Mouse (Mus musculus) bone marrow macrophage, adult 2 months (primary cell): ENCODE data around the gene Phf10. TPM values are rescaled to one million over a fixed set of nuclear protein-coding genes. Genes with fewer than 3 reads are reported as not detected.
"Not testable (repeated sequence)": the region's sequence is repeated elsewhere in the genome, so short reads cannot be mapped to it uniquely, and the experiment has no call there.

ENCODE experiments used
- H3K27ac ChIP-seq: 2 replicates; pipeline ENCODE4 v1.5.1; 2012; ENCODE audit warnings: low read depth, low read length; ENCODE audit not compliant: insufficient read depth
- H3K4me1 ChIP-seq: 2 replicates; pipeline ENCODE4 v1.6.1; 2012; ENCODE audit warnings: low read length; ENCODE audit not compliant: control insufficient read depth, insufficient read depth
- H3K4me3 ChIP-seq: 2 replicates; pipeline ENCODE4 v1.5.1; 2012; ENCODE audit warnings: mild to moderate bottlenecking, low read length, moderate library complexity; ENCODE audit not compliant: insufficient read depth
- CTCF ChIP-seq: IDR thresholded peaks from 2 replicates; pipeline ENCODE4 v1.5.1; 2012; ENCODE audit warnings: low read depth, mild to moderate bottlenecking, low read length, moderate library complexity
- POLR2A ChIP-seq: IDR thresholded peaks from 2 replicates; pipeline ENCODE4 v1.6.1; 2012; ENCODE audit warnings: mild to moderate bottlenecking, low read depth, low read length, borderline replicate concordance
- polyA plus RNA-seq: library from polyadenylated mRNA; stranded (reverse); fragments of >200 nt; gene quantifications from 2 replicates; pipeline ENCODE4 v1.2.4, GENCODE M21; 2012; ENCODE audit not compliant: missing spikeins, insufficient read depth, insufficient read length

The Phf10 gene
- polyA plus RNA-seq, 1 experiment = 63.5 TPM

DNA sequence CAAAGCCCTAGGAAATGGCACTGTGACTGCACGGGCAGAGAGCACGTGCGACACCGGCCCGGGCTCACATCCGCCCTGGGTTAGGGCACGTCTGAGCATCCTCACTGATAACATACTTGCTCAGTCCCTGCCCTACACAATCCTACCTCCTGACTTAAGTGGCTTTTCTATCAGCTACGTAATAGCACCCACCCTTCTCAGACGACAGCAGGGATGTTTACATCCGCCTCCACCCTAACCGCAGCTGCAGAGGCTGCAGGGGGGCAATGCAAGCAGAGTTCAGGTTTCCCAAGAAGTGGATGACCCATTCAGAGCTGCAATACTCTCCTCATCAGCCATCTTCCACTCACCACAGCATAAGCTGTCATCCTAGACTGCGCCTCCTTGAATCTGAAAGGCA is 53.9 kb downstream of the Phf10 start:
- no peak for TF ChIP-seq POLR2A
- TF ChIP-seq CTCF = no peak
- H3K27ac ChIP-seq = no peak overlapping the region
- H3K4me3 ChIP-seq = no peak overlapping the region

DNA sequence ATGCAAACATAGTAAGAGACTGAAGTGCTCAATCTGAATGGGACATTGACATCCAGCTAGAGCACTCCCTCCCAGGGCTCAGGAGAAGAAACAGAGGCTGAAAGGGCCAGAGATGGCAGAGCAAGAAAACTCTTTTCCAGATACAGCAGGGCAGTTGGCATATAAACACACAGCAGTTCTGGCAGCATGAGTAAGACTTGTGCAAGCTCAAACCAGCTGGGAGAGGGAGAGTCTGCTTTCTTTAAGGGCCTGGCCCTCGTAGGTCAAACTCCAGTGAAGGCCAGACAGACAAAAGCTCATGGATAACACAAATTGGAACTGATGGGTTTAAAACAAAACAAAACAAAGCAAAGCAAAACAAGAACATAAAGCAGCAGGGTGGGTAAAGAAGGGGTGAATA is 54.5 kb downstream of the Phf10 start:
- Histone ChIP-seq H3K4me3 (no peak overlapping the region), H3K4me1 (no peaks in the 10 kb centered on the region), H3K27ac (no peak overlapping the region)
- TF ChIP-seq CTCF (no peak), POLR2A (no peak)

More for the DNA sequence above, 53.9 kb downstream of the Phf10 start:
- no peaks in the 10 kb centered on the region for H3K4me1 ChIP-seq

DNA sequence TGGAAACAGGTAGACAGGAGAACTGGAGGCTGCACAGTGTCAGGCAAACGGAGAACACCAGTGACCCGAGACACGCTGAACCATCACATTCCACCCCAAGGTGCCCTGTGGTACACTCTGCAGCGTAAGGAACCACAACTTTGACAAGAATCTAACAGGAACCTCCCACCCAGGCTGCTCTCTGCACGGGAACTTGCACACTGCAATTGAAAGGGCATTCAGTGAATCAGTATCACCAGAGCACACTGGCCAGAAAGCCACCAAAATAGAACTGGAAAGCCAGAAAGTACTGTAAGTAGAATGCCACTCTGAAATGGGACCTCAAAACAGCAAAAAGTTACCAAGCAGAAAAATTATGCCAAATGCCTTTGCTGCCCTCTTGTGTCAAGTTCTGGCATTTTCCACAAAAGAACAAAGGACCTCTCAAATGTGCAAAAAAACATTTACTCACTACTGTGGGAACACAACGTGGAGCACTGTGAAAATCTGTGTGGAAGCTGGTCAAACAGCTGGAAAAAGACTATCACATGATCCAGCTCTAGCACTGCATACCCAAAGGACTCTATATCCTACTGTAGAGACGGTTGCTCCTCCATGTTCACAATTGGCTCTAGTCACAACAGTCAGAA is 56.3 kb downstream of the Phf10 start:
- no peak overlapping the region for H3K4me3 ChIP-seq
- H3K27ac ChIP-seq = no peak overlapping the region
- H3K4me1 ChIP-seq = no peaks in the 10 kb centered on the region
- TF ChIP-seq CTCF (no peak), POLR2A (no peak)

DNA sequence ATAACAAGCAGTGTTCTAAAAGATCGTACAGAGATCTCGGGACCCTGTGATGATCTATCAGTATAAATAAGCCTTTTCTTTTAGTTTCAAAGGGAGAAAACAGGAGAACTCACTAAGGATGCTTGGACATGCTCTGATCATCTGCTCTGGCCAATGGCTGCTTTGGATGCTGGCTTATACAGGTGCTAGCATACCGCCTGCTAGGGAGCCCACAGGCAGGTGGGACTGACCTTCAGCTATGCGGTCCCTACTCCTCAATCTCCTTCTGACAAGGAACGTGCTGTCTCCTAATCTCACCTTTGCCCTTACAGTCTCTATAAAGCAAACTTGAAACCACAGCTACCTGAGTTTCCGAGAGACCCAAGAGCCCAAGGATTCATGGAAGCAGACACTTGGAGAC is 56.9 kb downstream of the Phf10 start:
- H3K4me1 ChIP-seq = no peaks in the 10 kb centered on the region
- TF ChIP-seq POLR2A (no peak), CTCF (no peak)
- no peak overlapping the region for H3K27ac ChIP-seq
- H3K4me3 ChIP-seq = no peak overlapping the region

DNA sequence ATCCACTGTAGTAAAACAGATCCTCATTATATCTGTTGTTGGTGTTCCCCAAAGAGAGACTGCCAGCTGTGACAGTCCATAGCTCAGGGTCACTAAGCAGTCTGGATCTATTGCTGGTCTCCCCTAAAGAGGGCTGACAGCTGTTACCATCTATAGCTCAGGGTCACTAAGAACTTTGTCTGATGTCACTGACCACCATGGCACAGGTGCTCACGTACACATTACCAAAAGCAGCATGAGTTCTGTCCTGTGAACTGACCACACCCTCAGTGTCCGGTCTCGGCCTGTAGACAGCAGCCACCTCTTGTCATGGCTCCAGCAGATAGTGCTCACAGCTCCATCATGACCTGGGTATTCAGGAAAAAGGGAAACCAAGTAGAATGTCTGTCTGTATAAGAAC is 57.9 kb downstream of the Phf10 start:
- H3K4me3 ChIP-seq = no peak overlapping the region
- no peak overlapping the region for H3K27ac ChIP-seq
- H3K4me1 ChIP-seq = no peaks in the 10 kb centered on the region
- TF ChIP-seq POLR2A (no peak), CTCF (no peak)

DNA sequence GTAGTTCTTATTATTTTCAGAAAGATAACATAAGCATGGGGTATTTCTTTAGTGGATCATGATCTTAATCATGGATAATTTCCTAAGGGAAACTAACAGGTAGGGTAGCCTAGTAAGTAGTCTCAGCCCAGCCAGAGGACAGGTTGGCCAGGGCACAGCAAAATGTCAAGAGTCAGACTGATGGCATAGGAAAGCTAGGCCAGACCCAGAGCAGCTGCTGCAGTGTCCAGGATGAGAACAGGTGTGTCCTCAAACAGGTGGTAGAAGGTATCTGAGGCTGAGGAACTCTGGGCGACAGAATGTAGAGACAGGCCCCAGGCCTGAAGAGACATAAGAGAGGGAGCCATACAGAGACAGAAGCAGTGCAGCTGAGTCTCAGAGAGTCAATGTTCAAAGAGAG is 62.1 kb downstream of the Phf10 start:
- Histone ChIP-seq H3K4me1 (no peaks in the 10 kb centered on the region), H3K27ac (no peak overlapping the region), H3K4me3 (no peak overlapping the region)
- TF ChIP-seq POLR2A (no peak), CTCF (no peak)

DNA sequence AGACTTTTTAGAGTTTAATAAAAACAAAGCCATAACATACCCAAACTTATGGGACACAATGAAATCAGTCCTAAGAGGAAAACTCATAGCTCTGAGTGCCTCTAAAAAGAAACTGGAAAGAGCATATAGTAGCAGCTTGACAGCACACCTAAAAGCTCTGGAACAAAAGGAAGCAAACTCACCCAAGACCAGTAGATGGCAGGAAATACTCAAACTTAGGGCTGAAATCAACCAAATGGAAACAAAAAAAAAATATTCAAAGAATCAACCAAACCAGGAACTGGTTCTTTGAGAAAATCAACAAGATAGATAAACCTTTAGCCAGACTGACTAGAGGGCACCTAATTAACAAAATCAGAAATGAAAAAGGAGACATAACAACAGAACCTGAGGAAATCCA is 66.0 kb downstream of the Phf10 start:
- not testable (repeated sequence) for H3K4me3 ChIP-seq, H3K4me1 ChIP-seq, H3K27ac ChIP-seq

Other genes with a start within 250 kb of the Phf10 start
- gene Wdr27, start 18.1 kb downstream of the Phf10 start, polyA plus RNA-seq = 1.9 and 3.8 TPM in 2 replicates
- gene 1600012H06Rik, start 18.1 kb downstream of the Phf10 start, polyA plus RNA-seq = 39.2 and 42.5 TPM in 2 replicates
- gene 9030025P20Rik, start 17.2 kb upstream of the Phf10 start, polyA plus RNA-seq = 34.4 and 36.8 TPM in 2 replicates
- gene Gm3417, start 17.5 kb upstream of the Phf10 start, polyA plus RNA-seq = not detected in 2 replicates
- gene Gm3435, start 48.9 kb upstream of the Phf10 start, polyA plus RNA-seq = 10.0 and 12.1 TPM in 2 replicates
- gene Ermard, start 79.9 kb upstream of the Phf10 start, polyA plus RNA-seq = 151 and 167 TPM in 2 replicates
- gene Tcte3, start 80.2 kb upstream of the Phf10 start, polyA plus RNA-seq = not detected in 2 replicates
- 1.2 and 1.8 TPM in 2 replicates for gene Gm3448, start 80.3 kb upstream of the Phf10 start, polyA plus RNA-seq